Mouse (Mus musculus) layer of hippocampus, adult 11-12 months (tissue): ENCODE measurements around the gene Acbd6.

Experiments used
- DNase-seq: peaks from one replicate; pipeline ENCODE4 v3.0.0; 2022; ENCODE audit warnings: low spot score

Acbd6 gene

DNA sequence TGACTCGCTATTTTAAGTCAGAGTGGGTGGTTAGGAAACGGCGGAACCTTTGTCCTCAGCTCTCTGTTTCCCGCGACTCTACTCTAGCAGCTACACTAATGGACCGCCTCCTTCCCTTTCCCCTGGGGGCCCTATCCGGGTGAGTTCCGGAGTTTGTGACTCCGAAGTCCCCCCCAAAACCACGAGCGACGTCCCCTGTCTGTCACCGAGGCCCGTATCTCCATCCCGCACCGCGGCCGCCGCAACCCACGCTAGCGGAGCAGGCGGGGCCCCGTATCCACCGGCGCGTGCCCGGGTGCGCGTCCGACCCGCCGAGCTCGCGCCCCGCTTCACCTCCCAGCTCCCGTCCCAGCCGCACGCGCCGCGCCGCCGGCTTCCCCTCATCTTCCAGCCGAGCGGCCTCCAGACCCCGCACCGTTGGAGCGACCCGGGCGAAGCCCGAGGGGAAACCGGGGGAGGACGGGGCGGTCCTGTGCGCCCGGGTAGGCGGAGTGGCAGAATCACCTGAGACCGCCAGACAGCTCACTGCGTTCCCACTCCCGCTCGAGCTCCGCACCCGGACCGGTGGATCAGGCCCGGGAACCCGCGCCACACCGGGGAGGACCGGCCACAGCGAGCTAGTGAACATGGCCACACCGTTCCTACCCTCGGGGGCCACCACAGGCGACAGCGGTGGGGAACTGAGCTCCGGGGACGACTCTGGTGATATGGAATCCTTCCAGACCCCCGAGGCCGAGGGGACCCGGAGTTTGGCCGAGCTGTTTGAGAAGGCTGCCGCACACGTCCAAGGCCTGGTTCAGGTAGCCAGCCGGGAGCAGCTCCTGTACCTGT is at the start of gene Acbd6:
Gene Acbd6, plus strand, starts transcription at position 109 of the 831 bp plus-strand sequence.
- DNase-seq, result peak; percentile 84

DNA sequence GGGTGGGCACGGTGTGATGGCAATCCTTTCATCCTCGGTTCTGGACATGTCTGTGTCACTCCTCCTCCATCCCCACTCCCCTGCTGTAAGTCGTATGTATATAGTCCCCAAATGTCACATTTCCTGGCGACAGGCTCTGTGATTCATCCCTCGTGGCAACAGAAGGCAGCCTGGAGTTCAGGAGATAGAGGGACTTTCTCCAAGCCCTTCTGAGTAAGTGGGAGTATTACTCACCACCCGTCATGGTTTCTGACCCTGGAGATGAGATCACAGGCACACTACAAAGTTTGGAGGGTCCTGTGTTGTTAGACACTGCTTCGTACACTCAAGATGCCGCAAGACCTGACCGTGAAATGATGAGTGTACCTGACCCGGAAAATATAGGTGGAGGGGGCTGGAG is 47.7 kb upstream of the Acbd6 start:
- no peak for DNase-seq

DNA sequence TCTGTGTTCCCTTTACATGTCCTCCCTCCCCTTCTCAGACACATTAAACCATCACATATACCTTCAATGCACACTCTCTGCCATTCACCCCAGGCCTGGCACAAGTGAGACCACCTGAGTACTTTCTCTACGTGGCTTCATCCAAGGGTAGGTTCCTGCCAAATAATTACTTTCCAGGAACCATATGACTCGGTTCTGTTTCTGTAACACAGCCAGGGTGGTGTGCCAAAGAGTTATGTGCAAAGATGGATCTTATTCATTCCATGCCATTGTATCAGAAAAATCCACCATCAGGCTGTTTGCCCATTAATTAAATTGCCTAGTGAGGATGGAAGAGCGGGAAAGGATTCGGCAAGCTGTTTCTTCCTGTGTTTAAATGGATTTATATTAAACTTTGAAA is 42.1 kb upstream of the Acbd6 start:
- DNase-seq, result no peak

DNA sequence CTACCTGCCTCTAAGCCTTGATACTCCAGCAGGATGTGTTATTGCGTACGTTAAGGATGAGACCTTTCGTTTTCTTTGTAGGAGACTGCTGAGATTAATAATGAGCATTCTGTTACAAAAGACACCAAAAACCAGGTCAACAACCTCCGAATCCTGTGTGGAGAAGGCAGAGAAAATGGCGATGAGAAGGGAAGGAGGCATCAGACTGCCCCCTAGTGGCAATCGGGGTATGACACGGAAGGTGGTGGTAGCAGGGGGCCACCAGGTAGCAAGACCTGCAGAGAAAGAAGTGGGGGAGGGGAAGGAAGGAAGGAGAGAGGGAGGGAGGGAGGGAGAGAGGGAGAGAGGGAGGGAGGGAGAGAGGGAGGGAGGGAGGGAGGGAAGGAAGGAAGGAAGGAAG is 41.3 kb upstream of the Acbd6 start:
- peak; percentile 77 for DNase-seq

DNA sequence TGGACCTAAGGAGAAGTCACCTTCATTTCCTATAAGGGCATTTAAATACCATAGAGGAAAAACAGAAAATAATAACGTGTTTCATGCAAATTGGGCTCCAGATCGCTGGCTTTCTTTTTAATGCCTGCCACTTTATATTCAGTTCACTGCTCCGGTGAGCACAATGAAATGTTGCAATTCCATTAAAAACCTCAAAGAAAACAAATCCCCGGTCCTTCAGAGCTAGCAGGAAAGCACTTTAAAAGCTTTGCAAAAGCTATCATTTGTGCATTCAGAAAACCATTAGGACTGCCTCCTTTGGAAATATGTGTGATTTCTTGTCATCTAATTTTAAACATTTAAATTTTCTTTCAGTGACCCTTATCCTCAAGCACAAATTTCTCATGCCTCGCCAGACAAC is 40.9 kb upstream of the Acbd6 start:
- DNase-seq, result no peak

DNA sequence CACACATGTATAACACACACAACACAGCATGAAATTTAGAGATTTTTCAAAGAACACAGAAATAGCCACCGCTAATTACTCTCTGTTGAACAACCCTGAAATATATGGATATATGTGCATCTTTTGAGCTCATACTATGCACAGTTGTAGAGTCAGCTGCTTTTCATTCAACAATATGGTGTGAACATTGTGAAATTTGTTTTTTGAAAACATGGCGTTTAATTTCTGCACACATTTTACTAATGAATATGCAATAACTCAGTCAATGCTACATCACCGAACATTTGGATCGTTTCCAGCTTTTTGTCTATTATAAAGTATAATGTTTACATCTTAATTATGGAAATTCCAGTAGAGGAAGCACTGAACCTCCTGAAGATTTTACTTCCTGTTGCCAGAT is 37.6 kb upstream of the Acbd6 start:
- DNase-seq, result no peak

DNA sequence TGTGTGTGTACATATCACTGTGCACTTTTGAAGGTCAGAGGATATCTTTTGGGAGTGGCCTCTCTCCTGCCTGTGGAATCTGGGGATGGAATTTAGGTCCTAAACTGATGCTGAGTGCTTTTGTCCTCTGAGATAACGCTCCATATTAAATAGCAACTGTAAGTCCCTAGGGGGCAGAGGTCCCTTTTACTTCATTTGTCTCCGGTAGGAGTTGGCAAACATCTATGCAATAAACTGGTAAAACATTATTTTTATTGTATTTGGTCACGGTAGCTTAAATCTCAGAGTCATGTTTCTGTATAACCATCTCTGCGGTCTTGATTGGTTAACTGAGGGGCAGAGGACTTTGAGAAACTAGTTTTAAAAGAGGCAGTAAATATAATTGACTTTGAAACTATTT is 35.4 kb upstream of the Acbd6 start:
- DNase-seq, result no peak

DNA sequence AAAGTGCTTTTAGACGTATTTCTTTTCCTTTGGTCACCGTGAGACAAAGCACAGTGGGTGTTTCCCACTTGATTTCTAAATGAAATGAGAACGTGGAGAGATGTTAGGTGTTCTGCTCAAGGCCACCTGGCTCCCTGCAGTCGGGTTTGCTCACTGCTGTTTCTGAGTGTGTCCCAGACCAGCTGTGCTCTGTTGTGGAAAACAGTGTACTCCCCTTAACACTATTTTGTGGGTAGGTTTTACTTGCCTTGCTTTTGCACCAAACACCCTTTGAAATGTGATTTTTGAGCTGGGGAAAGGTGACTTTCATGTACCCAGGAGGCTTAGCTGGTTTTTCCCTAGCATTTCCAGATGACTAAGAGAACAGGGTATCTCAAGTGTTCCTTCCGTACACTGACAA is 31.7 kb upstream of the Acbd6 start:
- no peak for DNase-seq

DNA sequence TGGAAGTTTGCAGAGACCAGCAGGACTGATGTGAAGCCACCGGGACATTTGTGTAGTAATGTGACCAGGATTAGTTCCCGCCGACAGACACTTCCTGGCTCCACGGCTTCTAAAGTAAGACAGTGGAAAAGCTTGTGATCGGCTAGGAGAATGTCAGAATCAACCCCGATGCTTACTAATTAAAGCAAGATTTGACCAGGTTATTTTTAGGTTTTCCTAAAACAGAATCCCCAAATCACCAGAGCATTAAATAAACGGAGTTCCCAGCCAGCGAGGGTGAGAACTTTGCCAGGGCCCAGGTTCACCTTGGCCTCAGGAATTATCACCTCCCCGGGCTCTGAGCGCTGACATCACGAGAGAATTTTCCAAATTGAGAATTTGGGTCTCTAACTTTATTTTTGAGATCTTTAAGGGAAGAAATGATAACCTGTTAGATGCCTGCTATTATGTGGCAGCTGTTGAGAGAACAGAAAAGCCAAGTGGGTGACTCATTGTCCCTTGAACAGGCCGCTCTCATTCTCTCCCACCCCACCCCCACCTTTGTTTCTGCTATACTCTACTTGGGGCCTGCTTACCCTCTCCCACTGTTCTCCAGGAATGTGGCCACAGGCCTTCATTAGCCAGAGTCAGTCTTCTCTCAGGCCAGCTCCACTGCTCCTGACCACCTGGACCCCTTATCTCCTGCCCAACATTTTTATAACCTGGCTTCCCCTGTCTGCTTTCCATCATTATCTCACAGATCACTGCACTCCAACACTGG is 30.7 kb upstream of the Acbd6 start:
- DNase-seq, result no peak

DNA sequence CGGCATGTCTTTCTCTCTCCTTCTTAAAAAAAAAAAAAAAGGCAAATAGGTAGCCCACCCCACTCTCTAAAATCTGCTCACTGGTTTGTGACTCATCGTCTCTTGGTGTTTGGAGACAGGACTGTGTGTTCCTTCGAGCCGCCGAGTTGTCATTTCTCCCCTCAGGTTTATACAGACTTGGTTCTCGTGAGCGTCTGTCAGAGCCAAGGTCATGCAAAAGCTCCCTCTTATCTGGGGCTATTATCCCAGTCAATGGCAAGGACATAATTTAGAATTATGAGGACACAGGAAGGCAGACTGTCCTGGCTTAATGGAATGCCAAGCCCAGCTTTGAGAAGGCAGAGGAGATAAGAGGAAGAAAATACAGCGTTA is 30.1 kb upstream of the Acbd6 start:
- DNase-seq, result no peak

DNA sequence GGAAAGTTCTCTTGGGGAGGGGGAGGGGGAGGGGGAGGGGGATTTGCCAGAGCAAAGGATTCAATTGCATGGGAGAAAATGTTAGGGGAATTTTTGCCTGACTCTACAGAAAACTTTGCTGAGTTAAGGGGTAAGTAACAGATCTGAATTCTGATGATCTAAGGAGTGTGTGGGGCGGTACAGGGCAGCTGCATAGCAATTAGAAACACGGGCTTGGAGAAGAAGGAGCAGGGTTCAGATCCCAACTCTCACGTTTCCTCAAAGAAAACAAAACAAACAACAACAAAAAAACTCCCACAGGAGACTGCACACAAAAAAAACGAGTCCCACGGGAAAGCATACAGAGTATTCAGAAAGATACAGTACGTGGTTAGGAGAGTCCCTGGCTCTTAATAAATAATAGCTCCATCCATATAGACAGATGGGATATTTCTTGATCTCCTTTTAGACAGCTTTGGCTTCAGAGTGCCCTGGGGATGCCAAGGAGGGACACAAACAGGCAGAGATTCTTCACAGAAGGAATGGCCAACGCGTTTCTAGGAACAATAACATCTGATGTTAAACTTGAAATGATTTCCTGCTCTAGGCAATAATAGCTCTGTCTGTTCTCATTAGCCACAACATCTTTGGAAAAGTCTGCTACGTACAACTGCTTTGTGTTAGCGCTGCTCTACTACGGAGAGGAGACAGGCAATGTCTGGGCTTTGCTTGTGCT is 29.4 kb upstream of the Acbd6 start:
- no peak for DNase-seq

DNA sequence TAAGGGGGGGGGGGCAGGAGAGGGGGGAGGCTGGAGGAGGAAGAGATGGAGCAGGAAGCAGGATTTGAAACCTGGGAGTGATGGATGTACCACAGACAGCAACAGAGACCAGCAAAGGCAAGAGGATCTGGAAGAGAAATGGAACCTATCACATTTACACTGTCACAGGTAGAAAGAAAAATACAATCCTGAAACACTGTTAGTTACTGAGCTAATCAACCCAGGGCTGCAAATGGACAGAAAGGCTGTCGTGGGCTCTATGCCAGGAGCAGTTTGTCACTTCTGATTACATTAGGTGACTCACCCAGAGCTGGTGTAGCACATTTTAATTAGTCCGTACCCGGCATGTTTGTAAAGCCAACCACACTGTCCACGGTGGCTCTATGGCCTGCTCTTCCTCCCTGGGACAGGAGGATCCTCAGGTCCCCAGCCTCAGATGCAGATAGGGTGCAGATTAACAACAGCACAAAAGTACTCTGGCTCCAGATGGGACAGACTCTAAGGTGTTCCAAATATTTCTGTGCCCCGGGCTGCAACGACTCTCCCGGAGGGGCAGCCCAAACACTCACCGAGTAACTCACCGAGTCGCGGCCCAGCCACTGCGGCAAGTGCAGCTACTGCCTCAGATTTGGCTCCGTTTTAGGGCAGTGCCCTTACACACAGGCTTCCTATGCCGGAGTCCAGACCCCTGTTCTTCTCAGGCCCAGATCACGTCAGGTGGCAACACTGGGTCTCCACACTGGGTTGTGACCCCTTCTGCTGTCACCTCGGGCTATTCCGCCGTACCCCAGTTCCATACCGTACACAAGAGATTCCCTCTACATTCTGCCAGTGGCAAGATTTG is 28.6 kb upstream of the Acbd6 start:
- no peak for DNase-seq

DNA sequence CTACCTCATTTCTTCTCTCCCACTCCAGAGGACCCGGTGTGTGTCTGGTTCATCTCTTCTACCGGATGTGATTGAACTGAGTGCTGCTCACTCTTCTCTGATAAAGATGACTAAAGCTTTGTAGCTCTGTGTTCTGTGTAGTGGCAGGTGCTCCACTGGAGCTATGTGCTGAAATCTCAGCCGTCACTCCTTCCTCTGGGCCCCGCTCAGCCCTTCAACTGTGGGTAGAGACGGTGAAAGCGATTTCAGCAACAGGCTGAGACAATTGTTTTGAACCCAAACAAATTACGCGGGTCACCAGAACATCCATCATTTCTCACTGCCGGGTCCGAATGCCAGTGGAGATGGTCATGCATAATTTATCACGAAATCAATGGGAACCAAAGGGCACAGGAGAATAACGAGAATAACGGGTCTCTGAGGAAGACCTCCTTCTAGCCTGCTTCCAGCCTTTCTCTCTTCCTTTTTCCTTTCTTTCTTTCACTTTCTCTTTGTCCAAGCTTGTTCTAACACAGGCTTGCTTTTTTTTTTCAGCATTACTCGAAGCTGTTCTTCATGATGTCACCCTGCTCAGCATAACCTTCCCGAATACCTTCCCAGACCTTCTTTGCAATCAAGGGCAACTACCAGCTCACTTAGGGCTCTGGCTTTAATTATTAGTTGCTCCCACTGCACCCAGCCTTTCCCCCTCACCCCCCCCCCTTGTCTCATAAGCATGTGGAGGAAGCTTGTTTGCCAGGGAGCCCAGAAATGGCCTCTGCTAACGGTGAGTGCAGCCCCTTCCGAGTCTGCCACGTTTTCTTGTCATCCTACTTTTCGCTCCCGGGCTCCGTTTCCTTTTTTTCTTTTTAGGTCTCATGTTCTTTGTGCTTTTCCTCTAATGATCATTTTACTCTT is 27.1 kb upstream of the Acbd6 start:
- DNase-seq, result no peak

DNA sequence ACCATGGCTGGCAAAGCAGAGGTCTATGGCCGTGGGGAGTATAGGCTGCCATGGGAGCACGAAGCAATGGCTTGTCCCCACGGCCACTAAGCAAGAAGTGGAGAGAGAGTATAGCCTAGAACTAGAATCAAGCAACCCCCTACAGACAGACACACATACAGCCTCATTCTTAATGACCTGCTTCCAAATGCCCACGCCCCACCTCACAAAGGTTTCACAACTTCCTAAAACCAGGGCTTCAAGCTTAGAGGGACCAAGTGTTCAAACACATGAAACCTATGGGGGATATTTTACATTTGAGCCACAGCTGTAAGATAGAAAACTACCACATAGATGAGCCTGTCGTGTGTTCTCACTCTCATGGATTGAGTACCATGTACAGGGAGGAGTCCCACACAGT is 25.5 kb upstream of the Acbd6 start:
- no peak for DNase-seq

DNA sequence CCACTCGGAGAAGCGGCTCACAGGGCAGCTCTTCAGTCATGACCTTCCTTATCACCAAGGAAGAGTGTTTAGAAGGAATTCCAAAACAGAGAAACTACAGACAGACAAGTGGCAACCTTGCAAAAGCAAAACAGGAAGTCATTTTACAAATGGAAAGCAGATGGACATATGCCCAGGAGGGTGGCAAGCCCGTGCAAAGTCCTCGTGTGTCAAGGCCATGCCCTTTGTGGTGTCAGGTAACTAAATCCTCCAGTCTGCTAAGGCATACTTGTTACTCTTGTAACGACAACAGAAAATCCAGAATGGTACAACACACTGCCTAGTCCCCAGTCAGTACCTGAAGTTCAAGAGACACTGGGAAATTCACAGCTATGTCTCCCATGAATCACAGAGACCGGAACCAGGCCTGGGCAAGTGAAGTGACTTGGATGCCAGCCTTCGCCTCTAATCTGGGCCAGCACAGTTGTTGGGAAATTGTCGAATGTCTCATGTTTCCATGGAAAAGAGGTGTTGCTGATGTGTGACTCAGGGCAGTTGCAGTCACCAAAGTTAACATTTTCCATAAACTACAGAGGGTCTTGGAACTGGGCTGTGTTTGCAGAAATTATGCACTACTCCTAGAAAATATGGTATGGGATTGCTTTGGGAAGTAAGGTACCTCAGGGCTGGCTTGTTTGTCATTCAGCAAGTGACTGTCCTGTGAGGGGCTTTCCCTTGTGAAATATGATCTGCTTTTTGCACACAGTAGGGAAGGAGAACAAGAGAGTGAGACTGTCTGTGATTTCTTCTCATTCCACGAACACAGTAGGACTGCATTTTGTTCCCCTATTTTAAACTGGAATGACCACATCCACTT is 24.9 kb upstream of the Acbd6 start:
- DNase-seq, result no peak

DNA sequence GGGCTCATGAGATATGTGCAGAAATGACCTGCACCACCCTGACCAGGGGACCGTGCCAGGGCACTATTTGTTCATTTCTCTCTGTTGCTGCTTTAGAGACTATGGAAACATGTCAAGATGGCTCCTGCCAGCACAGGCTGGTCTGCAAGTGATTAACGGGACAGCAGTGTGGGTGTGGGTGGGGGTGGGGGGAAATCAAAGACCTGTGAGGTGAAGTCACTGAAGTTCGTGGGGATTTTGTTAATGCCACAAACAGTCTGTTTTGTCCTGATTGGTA is 24.3 kb upstream of the Acbd6 start:
- no peak for DNase-seq

DNA sequence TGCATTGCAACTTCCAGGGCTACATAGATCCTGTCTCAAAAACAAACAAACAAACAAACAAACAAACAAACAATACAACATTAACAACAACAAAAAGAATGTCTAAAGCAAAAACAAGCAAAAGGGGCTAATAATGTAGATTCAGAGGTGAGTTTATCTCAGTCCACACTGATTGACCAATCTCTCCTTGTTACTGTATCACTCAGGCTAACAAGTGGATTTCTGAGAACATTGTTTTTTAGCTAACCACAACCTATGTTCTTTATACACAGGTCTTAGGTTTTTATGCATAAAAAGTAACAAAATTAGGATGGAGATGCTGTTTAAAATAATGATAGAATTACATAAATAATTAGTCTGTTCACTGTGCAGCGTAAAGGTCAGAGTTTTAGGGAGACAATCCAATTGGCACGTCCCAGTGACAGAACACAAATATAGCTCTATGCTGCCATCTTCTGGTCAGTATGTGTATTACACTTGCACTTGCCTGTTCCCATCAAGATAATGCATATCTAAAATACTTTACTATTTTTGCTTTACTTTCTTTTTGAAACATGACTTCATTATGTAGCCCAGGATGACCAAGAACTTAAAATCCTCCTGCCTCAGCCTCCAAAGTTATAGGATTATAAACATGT is 20.8 kb upstream of the Acbd6 start:
- DNase-seq, result peak; percentile 68

DNA sequence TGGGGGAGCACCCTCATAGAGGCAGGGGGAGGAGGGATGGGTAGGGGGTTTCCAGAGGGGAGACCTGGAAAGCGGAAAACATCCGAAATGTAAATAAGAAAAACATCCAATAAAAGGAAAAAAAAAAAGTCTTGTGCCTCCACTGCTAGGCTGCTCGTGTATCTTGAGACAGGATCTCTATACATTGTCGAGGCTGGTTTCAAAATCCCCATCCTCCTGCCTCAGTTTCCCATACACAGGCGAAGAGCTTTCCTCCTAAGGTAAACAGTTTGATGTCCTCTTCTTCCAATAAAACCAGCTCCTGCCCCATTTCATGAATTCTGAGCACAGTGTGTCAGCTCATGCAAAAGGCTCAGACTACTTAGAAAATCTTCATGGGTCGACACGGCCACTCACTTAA is 19.9 kb upstream of the Acbd6 start:
- no peak for DNase-seq

DNA sequence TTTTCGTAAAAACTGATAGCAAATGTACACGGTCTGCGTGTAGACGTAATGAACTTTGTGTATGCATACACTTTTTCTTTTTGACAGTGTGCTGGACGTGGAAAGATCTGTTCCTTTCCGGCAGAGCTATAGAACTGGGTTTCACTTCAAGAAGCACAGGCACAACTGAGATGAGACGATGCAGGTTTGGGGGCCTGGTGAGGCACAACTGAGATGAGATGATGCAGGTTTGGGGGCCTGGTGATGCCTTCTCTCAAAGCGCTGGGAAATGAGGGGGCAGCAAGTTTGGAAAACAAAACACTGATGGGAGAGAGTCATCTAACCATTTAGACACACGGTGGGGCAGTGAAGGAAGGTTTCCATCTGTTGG is 293 bp upstream of the Acbd6 start:
- DNase-seq, result no peak

DNA sequence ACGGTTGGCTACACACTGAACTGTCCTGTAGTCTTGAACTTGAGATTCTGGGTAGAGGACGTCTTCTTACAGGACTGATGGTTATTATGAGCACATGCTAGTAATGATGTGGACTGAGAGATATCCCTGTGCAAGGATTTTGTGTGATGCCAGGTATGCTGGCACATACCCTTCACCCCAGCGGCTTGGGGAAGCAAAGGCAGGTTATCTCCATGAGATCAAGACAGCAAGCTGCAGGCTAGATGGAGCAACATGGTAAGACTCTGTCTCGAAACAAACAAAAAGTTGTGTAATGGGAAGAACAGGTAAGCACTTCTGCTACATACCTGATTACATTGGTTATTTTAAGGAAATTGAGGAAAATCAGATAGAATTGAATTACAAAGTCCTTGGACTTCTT is 2.1 kb downstream of the Acbd6 start:
- no peak for DNase-seq
